Mouse (Mus musculus): Measurements from ENCODE around the gene Etfb. TPM values are rescaled to one million over a fixed set of nuclear protein-coding genes. Genes with fewer than 3 reads are reported as not detected.

The Etfb gene
- polyA plus RNA-seq, 1 experiment from 2014 or later: 224 TPM

DNA sequence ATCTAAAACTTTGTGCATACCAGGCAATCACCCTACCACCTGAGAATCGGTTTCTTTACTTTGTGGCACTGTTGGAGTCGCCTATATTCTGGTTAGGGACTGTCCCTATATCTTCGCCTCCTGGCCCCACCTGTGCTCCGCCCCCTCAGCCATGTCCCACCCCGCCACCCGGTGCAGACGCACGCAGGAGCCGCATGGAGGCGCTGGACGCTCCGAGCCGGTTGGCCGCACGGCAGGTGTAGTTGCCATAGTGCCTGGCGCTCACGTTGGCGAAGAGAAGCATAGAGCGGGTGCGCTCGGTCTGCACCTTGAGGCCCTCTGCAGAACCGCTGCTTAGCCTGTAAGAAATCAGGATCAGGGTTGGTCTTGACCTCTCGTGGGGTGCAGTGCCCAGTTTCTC lies 31.8 kb downstream of the Etfb start:
- Histone ChIP-seq H3K4me2 (ENCODE audit: low read depth) (no peak overlapping the region), H3K27me3 (ENCODE audit: control insufficient read depth, insufficient read depth, low read length) (peaks cover 32% of the 10 kb centered on the region), H3K4me3 (ENCODE audit: low read depth, low read length) (no peak overlapping the region), H3K4me1 (ENCODE audit: control insufficient read depth, insufficient read depth, low read length) (no peaks in the 10 kb centered on the region), H3K36me3 (ENCODE audit: control insufficient read depth, insufficient read depth, low read length) (no peaks in the 10 kb centered on the region), H3K9ac (ENCODE audit: low read length) (no peak overlapping the region), H3K27ac (ENCODE audit: low read depth, low read length) (no peak overlapping the region), H3K9me3 (ENCODE audit: control insufficient read depth, low read length) (no peaks in the 10 kb centered on the region)
- DNase-seq (ENCODE audit: low spot score) (no peak), ATAC-seq (ENCODE audit: insufficient read depth, low FRiP score, low TSS enrichment) (no peak)
- WGBS: 5% methylated on average over 23 of the region's 23 CpGs

DNA sequence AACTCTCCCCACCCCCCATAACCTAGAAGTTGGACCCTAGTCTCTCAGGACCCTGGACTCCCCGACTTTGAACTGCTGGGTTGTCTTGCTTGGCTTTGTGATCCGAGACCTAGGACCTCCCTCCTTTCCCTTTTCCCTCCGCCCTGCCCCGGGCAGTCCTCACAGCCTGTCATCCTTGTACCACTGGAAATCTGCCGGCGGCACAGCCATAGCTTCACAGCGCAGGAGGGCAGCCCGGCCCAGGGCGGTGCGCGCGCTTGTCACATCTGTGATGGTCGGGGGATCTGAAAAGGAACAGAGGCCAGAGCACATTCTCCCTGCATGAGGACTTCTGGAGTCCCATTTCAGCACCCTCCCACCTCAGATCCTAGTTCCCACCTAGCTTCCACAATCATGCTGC lies 32.5 kb downstream of the Etfb start:
- no peak overlapping the region; the same call in 1 of the 2 replicates for H3K9ac ChIP-seq (ENCODE audit: low read length)
- H3K4me1 ChIP-seq (ENCODE audit: control insufficient read depth, insufficient read depth, low read length): no peaks in the 10 kb centered on the region
- 7% methylated on average over 13 of the region's 13 CpGs for WGBS

DNA sequence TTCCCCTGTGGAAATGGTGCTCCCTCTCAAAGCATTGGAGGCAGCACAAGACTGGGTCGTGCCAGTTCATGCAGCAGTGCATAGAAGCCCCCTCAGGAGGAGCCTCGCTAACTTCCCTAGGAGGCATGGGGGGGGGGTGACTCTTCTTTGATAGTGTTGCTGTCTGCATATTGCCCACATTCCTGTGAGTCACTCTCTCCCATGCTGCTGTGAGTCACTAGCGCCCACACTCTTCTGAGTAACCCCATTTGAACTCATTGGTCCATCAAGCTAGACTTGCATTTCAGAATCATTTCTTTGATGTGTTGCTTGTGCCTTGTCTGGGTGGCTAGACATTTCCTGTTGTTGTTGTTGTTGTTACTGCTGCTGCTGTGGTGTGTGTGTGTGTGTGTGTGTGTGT lies 37.3 kb downstream of the Etfb start:
- DNase-seq (ENCODE audit: low spot score) (no peak), ATAC-seq (ENCODE audit: insufficient read depth, low FRiP score, low TSS enrichment) (no peak)
- no peak overlapping the region for H3K27ac ChIP-seq (ENCODE audit: low read depth, low read length)
- no peaks in the 10 kb centered on the region for H3K36me3 ChIP-seq (ENCODE audit: control insufficient read depth, insufficient read depth, low read length)
- peaks cover 17% of the 10 kb centered on the region for H3K27me3 ChIP-seq (ENCODE audit: control insufficient read depth, insufficient read depth, low read length)
- 59% methylated on average over 3 of the region's 3 CpGs for whole genome bisulfite sequencing
- no peak overlapping the region for H3K4me3 ChIP-seq (ENCODE audit: low read depth, low read length)
- H3K4me2 ChIP-seq (ENCODE audit: low read depth): no peak overlapping the region
- H3K9ac ChIP-seq (ENCODE audit: low read length): no peak overlapping the region
- H3K4me1 ChIP-seq (ENCODE audit: control insufficient read depth, insufficient read depth, low read length): no peaks in the 10 kb centered on the region; the same call in 1 of the 2 replicates
- H3K9me3 ChIP-seq (ENCODE audit: control insufficient read depth, low read length): no peaks in the 10 kb centered on the region

More for the DNA sequence above, 32.5 kb downstream of the Etfb start:
- no peak overlapping the region for H3K27ac ChIP-seq (ENCODE audit: low read depth, low read length)
- no peak overlapping the region for H3K4me2 ChIP-seq (ENCODE audit: low read depth)
- peaks cover 32% of the 10 kb centered on the region for H3K27me3 ChIP-seq (ENCODE audit: control insufficient read depth, insufficient read depth, low read length)
- ATAC-seq (ENCODE audit: insufficient read depth, low FRiP score, low TSS enrichment) (0 out of 2 replicates have a peak, but pooled peaks have one; percentile 7), DNase-seq (ENCODE audit: low spot score) (peak; percentile 32)
- H3K36me3 ChIP-seq (ENCODE audit: control insufficient read depth, insufficient read depth, low read length): no peaks in the 10 kb centered on the region
- no peak overlapping the region for H3K4me3 ChIP-seq (ENCODE audit: low read depth, low read length)
- no peaks in the 10 kb centered on the region for H3K9me3 ChIP-seq (ENCODE audit: control insufficient read depth, low read length)

DNA sequence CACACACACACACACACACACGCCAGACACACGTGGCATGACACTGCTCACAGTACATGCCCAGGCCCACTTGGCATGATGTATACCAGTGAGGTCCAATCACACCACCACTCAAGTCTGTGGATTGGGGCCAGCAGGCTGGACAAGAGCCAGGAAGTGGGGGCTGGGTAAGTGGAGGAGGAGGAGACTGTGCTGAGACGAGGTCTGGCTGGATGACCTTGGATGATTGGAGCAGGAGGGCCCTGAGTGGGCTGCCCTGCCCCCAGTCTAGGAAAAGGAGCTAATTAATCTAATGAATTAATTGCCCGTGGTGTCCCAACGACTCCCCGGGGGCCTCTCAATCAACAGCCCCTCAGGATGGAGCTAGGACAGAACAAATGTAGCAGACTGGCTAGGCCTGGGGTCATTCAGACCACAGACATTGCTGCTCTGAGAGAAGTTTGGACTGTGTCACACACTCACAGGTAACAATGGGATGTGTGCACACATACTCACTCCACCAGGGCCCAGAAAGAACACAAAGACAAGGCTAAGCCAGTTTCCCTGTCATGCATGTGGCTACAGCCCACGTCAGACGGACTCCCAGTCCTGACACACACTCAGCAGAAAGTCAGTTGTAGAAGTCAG lies 38.3 kb downstream of the Etfb start:
- DNase-seq (ENCODE audit: low spot score): peak; percentile 60
- WGBS: 47% methylated on average over 8 of the region's 8 CpGs
- H3K4me3 ChIP-seq (ENCODE audit: low read depth, low read length): no peak overlapping the region
- H3K27ac ChIP-seq (ENCODE audit: low read depth, low read length): no peak overlapping the region
- no peak overlapping the region for H3K9ac ChIP-seq (ENCODE audit: low read length)
- H3K27me3 ChIP-seq (ENCODE audit: control insufficient read depth, insufficient read depth, low read length): peaks cover 8% of the 10 kb centered on the region
- H3K36me3 ChIP-seq (ENCODE audit: control insufficient read depth, insufficient read depth, low read length): no peaks in the 10 kb centered on the region
- no peaks in the 10 kb centered on the region; the same call in 1 of the 2 replicates for H3K4me1 ChIP-seq (ENCODE audit: control insufficient read depth, insufficient read depth, low read length)
- no peaks in the 10 kb centered on the region for H3K9me3 ChIP-seq (ENCODE audit: control insufficient read depth, low read length)
- ATAC-seq (ENCODE audit: insufficient read depth, low FRiP score, low TSS enrichment): peak; percentile 77
- H3K4me2 ChIP-seq (ENCODE audit: low read depth): no peak overlapping the region

GRCm38 (mm10) chr7:43483236-43483635 lies 39.4 kb downstream of the Etfb start:
- no peaks in the 10 kb centered on the region for H3K27me3 ChIP-seq (ENCODE audit: control insufficient read depth, insufficient read depth, low read length)
- no peak for ATAC-seq (ENCODE audit: insufficient read depth, low FRiP score, low TSS enrichment)
- no peaks in the 10 kb centered on the region for H3K36me3 ChIP-seq (ENCODE audit: control insufficient read depth, insufficient read depth, low read length)
- H3K4me1 ChIP-seq (ENCODE audit: control insufficient read depth, insufficient read depth, low read length): no peaks in the 10 kb centered on the region; the same call in 1 of the 2 replicates
- H3K4me3 ChIP-seq (ENCODE audit: low read depth, low read length): no peak overlapping the region
- 18% methylated on average over 10 of the region's 10 CpGs for WGBS
- H3K9me3 ChIP-seq (ENCODE audit: control insufficient read depth, low read length): no peaks in the 10 kb centered on the region
- H3K9ac ChIP-seq (ENCODE audit: low read length): no peak overlapping the region
- no peak overlapping the region for H3K27ac ChIP-seq (ENCODE audit: low read depth, low read length)
- no peak overlapping the region for H3K4me2 ChIP-seq (ENCODE audit: low read depth)
- DNase-seq (ENCODE audit: low spot score): no peak

GRCm38 (mm10) chr7:43488646-43489045 lies 44.8 kb downstream of the Etfb start:
- Histone ChIP-seq H3K27me3 (ENCODE audit: control insufficient read depth, insufficient read depth, low read length) (no peaks in the 10 kb centered on the region), H3K4me1 (ENCODE audit: control insufficient read depth, insufficient read depth, low read length) (no peaks in the 10 kb centered on the region), H3K4me2 (ENCODE audit: low read depth) (peak overlapping the region; percentile 16; the same call in 1 of the 2 replicates), H3K27ac (ENCODE audit: low read depth, low read length) (no peak overlapping the region), H3K9ac (ENCODE audit: low read length) (no peak overlapping the region), H3K36me3 (ENCODE audit: control insufficient read depth, insufficient read depth, low read length) (no peaks in the 10 kb centered on the region), H3K9me3 (ENCODE audit: control insufficient read depth, low read length) (no peaks in the 10 kb centered on the region), H3K4me3 (ENCODE audit: low read depth, low read length) (no peak overlapping the region)
- 48% methylated on average over 5 of the region's 5 CpGs for WGBS
- no peak for ATAC-seq (ENCODE audit: insufficient read depth, low FRiP score, low TSS enrichment)
- no peak for DNase-seq (ENCODE audit: low spot score)

GRCm38 (mm10) chr7:43489631-43490125 lies 45.8 kb downstream of the Etfb start, which contains the start of gene Iglon5:
Gene Iglon5 (minus strand): TSS chr7:43490075.
- ATAC-seq (ENCODE audit: insufficient read depth, low FRiP score, low TSS enrichment): peak; percentile 69
- H3K9ac ChIP-seq (ENCODE audit: low read length): peak within 1 kb of the TSS; percentile 86
- no peaks in the 10 kb centered on the region for H3K27me3 ChIP-seq (ENCODE audit: control insufficient read depth, insufficient read depth, low read length)
- H3K4me1 ChIP-seq (ENCODE audit: control insufficient read depth, insufficient read depth, low read length): no peaks in the 10 kb centered on the region
- WGBS: 3% methylated on average over 11 of the region's 41 CpGs
- peak within 1 kb of the TSS; percentile 61 for H3K4me3 ChIP-seq (ENCODE audit: low read depth, low read length)
- H3K27ac ChIP-seq (ENCODE audit: low read depth, low read length): peak within 1 kb of the TSS; percentile 53; the same call in 1 of the 2 replicates
- no peaks in the 10 kb centered on the region for H3K36me3 ChIP-seq (ENCODE audit: control insufficient read depth, insufficient read depth, low read length)
- peak; percentile 26 for DNase-seq (ENCODE audit: low spot score)
- no peaks in the 10 kb centered on the region for H3K9me3 ChIP-seq (ENCODE audit: control insufficient read depth, low read length)
- peak within 1 kb of the TSS; percentile 75 for H3K4me2 ChIP-seq (ENCODE audit: low read depth)

GRCm38 (mm10) chr7:43490182-43490584 lies 46.3 kb downstream of the Etfb start:
- DNase-seq (ENCODE audit: low spot score) (peak; percentile 82), ATAC-seq (ENCODE audit: insufficient read depth, low FRiP score, low TSS enrichment) (peak; percentile 90)
- 0% methylated on average over 4 of the region's 13 CpGs for WGBS
- Histone ChIP-seq H3K4me3 (ENCODE audit: low read depth, low read length) (peak overlapping the region; percentile 61), H3K4me1 (ENCODE audit: control insufficient read depth, insufficient read depth, low read length) (no peaks in the 10 kb centered on the region), H3K27ac (ENCODE audit: low read depth, low read length) (peak overlapping the region; percentile 53; the same call in 1 of the 2 replicates), H3K4me2 (ENCODE audit: low read depth) (peak overlapping the region; percentile 75), H3K9ac (ENCODE audit: low read length) (peak overlapping the region; percentile 86), H3K36me3 (ENCODE audit: control insufficient read depth, insufficient read depth, low read length) (no peaks in the 10 kb centered on the region), H3K9me3 (ENCODE audit: control insufficient read depth, low read length) (no peaks in the 10 kb centered on the region), H3K27me3 (ENCODE audit: control insufficient read depth, insufficient read depth, low read length) (no peaks in the 10 kb centered on the region)

- Histone ChIP-seq H3K9me3 (ENCODE audit: control insufficient read depth, low read length) (no peaks in the 10 kb centered on the region), H3K4me2 (ENCODE audit: low read depth) (no peak overlapping the region), H3K27ac (ENCODE audit: low read depth, low read length) (no peak overlapping the region), H3K9ac (ENCODE audit: low read length) (peak overlapping the region; percentile 86; the same call in 1 of the 2 replicates), H3K36me3 (ENCODE audit: control insufficient read depth, insufficient read depth, low read length) (no peaks in the 10 kb centered on the region), H3K27me3 (ENCODE audit: control insufficient read depth, insufficient read depth, low read length) (no peaks in the 10 kb centered on the region), H3K4me3 (ENCODE audit: low read depth, low read length) (no peak overlapping the region), H3K4me1 (ENCODE audit: control insufficient read depth, insufficient read depth, low read length) (no peaks in the 10 kb centered on the region)
- ATAC-seq (ENCODE audit: insufficient read depth, low FRiP score, low TSS enrichment) (no peak), DNase-seq (ENCODE audit: low spot score) (no peak)
- WGBS: 73% methylated on average over 9 of the region's 9 CpGs
These were observed 47.0 kb downstream of the Etfb start for GRCm38 (mm10) chr7:43490861-43491260.

Measured in neural tube, embryonic 11.5 days (tissue).